Mouse (Mus musculus) G1E-ER4 (cell line): ENCODE results near the gene Ltn1. TPM values are rescaled to one million over a fixed set of nuclear protein-coding genes. Genes with fewer than 3 reads are reported as not detected.

Source experiments
- GATA1 ChIP-seq: IDR thresholded peaks from one replicate; pipeline ENCODE4 v1.8.0; 2012; ENCODE audit warnings: low read length, inconsistent platforms
- polyA plus RNA-seq: library from polyadenylated mRNA; stranded (reverse); fragments of >175 nt; gene quantifications from 2 replicates; pipeline ENCODE4 v1.2.3, GENCODE M21; 2012

Ltn1 gene
- polyA plus RNA-seq = 2.4 and 3.5 TPM in 2 replicates

- no peak for TF ChIP-seq GATA1
These were observed at the start of gene Ltn1 for GRCm38 (mm10) chr16:87432033-87432814. TSS of gene Ltn1 (minus strand) at chr16:87432612.

GRCm38 (mm10) chr16:87470579-87470978 lies 38.2 kb upstream of the Ltn1 start:
- TF ChIP-seq GATA1 = no peak

GRCm38 (mm10) chr16:87458752-87459151 lies 26.3 kb upstream of the Ltn1 start:
- no peak for TF ChIP-seq GATA1

- TF ChIP-seq GATA1 = no peak
These were observed 22.8 kb upstream of the Ltn1 start for GRCm38 (mm10) chr16:87455180-87455611.

GRCm38 (mm10) chr16:87454419-87455179 lies 22.2 kb upstream of the Ltn1 start, which contains the start of gene Usp16:
TSS of gene Usp16 (plus strand) at chr16:87454703.
- no peak for TF ChIP-seq GATA1

- no peak for TF ChIP-seq GATA1
These were observed 20.8 kb upstream of the Ltn1 start for GRCm38 (mm10) chr16:87453226-87453625.

- no peak for TF ChIP-seq GATA1
These were observed 13.1 kb upstream of the Ltn1 start for GRCm38 (mm10) chr16:87445528-87445927.

- no peak for TF ChIP-seq GATA1
These were observed 12.7 kb upstream of the Ltn1 start for GRCm38 (mm10) chr16:87445110-87445509.

GRCm38 (mm10) chr16:87444071-87444470 lies 11.7 kb upstream of the Ltn1 start:
- no peak for TF ChIP-seq GATA1

- TF ChIP-seq GATA1 = no peak
These were observed 10.8 kb upstream of the Ltn1 start for GRCm38 (mm10) chr16:87443245-87443644.

- TF ChIP-seq GATA1 = no peak
These were observed 9.9 kb upstream of the Ltn1 start for GRCm38 (mm10) chr16:87442291-87442690.

- no peak for TF ChIP-seq GATA1
These were observed 8.7 kb upstream of the Ltn1 start for GRCm38 (mm10) chr16:87441089-87441488.

GRCm38 (mm10) chr16:87440184-87440686 lies 7.8 kb upstream of the Ltn1 start, which contains the start of gene Rwdd2b:
TSS of gene Rwdd2b (minus strand) at chr16:87440573.
- TF ChIP-seq GATA1 = no peak

GRCm38 (mm10) chr16:87438697-87439096 lies 6.3 kb upstream of the Ltn1 start:
- TF ChIP-seq GATA1 = no peak

GRCm38 (mm10) chr16:87437096-87437495 lies 4.7 kb upstream of the Ltn1 start:
- TF ChIP-seq GATA1 = no peak
